Mouse (Mus musculus): ENCODE measurements around the gene Icam5. TPM values are rescaled to one million over a fixed set of nuclear protein-coding genes. Genes with fewer than 3 reads are reported as not detected.
"Not testable (repeated sequence)": the region's sequence is repeated elsewhere in the genome, so short reads cannot be mapped to it uniquely, and the experiment has no call there.

The Icam5 gene
- polyA plus RNA-seq, 1 experiment from 2014 or later, result 0.20 TPM

DNA sequence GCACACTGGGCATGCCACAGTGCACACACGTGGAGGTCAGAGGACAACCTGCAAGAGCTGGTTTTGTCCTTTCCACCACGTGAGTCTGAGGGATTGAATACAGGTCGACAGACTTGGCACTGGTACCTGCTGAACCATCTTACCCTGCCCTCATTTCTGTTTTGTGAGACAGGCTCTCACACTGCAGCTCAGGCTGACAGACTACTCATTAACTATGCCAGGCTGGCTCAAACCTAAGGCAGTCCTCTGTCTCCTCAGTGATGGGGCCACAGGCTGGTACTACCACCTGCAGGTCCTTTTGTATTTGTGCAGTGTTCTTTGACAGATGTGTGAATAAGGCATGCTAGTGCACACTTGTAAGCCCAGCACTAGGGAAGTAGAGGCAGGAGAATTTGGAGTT lies 36.8 kb upstream of the Icam5 start:
- Histone ChIP-seq H3K27me3 (ENCODE audit: control insufficient read depth, insufficient read depth, low read length) (no peaks in the 10 kb centered on the region), H3K4me1 (ENCODE audit: control insufficient read depth, insufficient read depth, low read length) (0 out of 2 replicates have a peak, but pooled peaks cover 6% of the 10 kb centered on the region), H3K4me2 (replicated peaks; ENCODE audit: low read depth, low read length) (no peak overlapping the region), H3K9me3 (ENCODE audit: control insufficient read depth, low read length) (no peaks in the 10 kb centered on the region), H3K27ac (ENCODE audit: low read depth, low read length) (no peak overlapping the region), H3K36me3 (ENCODE audit: control insufficient read depth, insufficient read depth, low read length) (no peaks in the 10 kb centered on the region), H3K4me3 (ENCODE audit: low read length) (no peak overlapping the region), H3K9ac (ENCODE audit: low read depth, low read length) (no peak overlapping the region)
- no peak for ATAC-seq (ENCODE audit: low FRiP score, low TSS enrichment)
- WGBS, result 66% methylated on average over 3 of the region's 3 CpGs

- no peaks in the 10 kb centered on the region for H3K27me3 ChIP-seq (ENCODE audit: control insufficient read depth, insufficient read depth, low read length)
- H3K36me3 ChIP-seq (ENCODE audit: control insufficient read depth, insufficient read depth, low read length), result no peaks in the 10 kb centered on the region
- H3K9ac ChIP-seq (ENCODE audit: low read depth, low read length), result no peak overlapping the region
- no peak overlapping the region for H3K27ac ChIP-seq (ENCODE audit: low read depth, low read length)
- ATAC-seq (ENCODE audit: low FRiP score, low TSS enrichment), result no peak
- no peaks in the 10 kb centered on the region for H3K9me3 ChIP-seq (ENCODE audit: control insufficient read depth, low read length)
- H3K4me3 ChIP-seq (ENCODE audit: low read length), result no peak overlapping the region
- 89% methylated on average over 8 of the region's 8 CpGs for WGBS
- H3K4me2 ChIP-seq (replicated peaks; ENCODE audit: low read depth, low read length), result no peak overlapping the region
- H3K4me1 ChIP-seq (ENCODE audit: control insufficient read depth, insufficient read depth, low read length), result no peaks in the 10 kb centered on the region
Observed at GRCm38 (mm10) chr9:20997065-20997464, 34.8 kb upstream of the Icam5 start.

DNA sequence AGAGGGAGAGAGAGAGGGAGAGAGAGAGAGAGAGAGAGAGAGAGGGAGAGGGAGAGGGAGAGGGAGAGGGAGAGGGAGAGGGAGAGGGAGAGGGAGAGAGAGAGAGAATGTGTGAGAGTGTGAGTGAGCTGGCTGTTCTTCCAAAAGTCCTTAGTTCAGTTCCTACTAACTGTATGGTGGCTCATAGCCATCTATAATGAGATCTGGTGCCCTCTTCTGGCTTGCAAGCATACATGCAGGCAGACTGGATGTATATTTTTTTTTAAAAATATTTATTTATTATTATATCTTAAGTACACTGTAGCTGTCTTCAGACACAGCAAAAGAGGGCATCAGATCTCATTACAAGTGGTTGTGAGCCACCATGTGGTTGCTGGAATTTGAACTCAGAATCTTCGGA lies 33.5 kb upstream of the Icam5 start:
- not testable (repeated sequence) for H3K27me3 ChIP-seq (ENCODE audit: control insufficient read depth, insufficient read depth, low read length); H3K4me2 ChIP-seq (replicated peaks; ENCODE audit: low read depth, low read length); H3K4me3 ChIP-seq (ENCODE audit: low read length); H3K27ac ChIP-seq (ENCODE audit: low read depth, low read length); H3K9me3 ChIP-seq (ENCODE audit: control insufficient read depth, low read length); H3K9ac ChIP-seq (ENCODE audit: low read depth, low read length); ATAC-seq (ENCODE audit: low FRiP score, low TSS enrichment); H3K36me3 ChIP-seq (ENCODE audit: control insufficient read depth, insufficient read depth, low read length); H3K4me1 ChIP-seq (ENCODE audit: control insufficient read depth, insufficient read depth, low read length)
- WGBS, result 71% methylated on average over 1 of the region's 1 CpGs

DNA sequence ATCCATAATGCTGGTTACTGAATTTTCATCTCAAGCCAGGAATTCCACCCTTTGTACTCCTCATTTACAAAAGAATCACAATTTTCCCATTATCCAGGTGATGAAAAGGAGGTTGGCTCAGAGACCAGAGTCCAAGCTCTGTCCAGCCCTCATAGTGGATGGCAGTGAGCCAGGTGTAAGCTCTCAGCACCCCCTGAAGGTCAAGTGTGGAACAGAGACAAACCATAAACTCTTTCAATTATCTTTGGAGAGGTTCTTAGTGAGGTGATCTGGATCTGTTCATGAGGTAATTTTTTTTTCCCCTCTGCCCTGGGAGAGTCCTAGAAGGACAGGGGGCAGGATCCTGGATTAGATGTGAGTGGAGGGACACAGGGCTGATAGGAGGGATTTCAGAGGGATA lies 31.1 kb upstream of the Icam5 start:
- Histone ChIP-seq H3K4me3 (ENCODE audit: low read length) (no peak overlapping the region), H3K27ac (ENCODE audit: low read depth, low read length) (no peak overlapping the region), H3K9ac (ENCODE audit: low read depth, low read length) (no peak overlapping the region), H3K27me3 (ENCODE audit: control insufficient read depth, insufficient read depth, low read length) (no peaks in the 10 kb centered on the region), H3K4me1 (ENCODE audit: control insufficient read depth, insufficient read depth, low read length) (no peaks in the 10 kb centered on the region), H3K9me3 (ENCODE audit: control insufficient read depth, low read length) (no peaks in the 10 kb centered on the region), H3K36me3 (ENCODE audit: control insufficient read depth, insufficient read depth, low read length) (peaks cover 8% of the 10 kb centered on the region; the same call in 1 of the 2 replicates), H3K4me2 (replicated peaks; ENCODE audit: low read depth, low read length) (no peak overlapping the region)
- no peak for ATAC-seq (ENCODE audit: low FRiP score, low TSS enrichment)

GRCm38 (mm10) chr9:21001651-21002200 lies 30.1 kb upstream of the Icam5 start:
- Histone ChIP-seq H3K27ac (ENCODE audit: low read depth, low read length) (no peak overlapping the region), H3K4me1 (ENCODE audit: control insufficient read depth, insufficient read depth, low read length) (no peaks in the 10 kb centered on the region), H3K36me3 (ENCODE audit: control insufficient read depth, insufficient read depth, low read length) (peaks cover 16% of the 10 kb centered on the region; the same call in 1 of the 2 replicates), H3K27me3 (ENCODE audit: control insufficient read depth, insufficient read depth, low read length) (no peaks in the 10 kb centered on the region), H3K4me3 (ENCODE audit: low read length) (no peak overlapping the region), H3K4me2 (replicated peaks; ENCODE audit: low read depth, low read length) (no peak overlapping the region; the same call in 1 of the 2 replicates), H3K9me3 (ENCODE audit: control insufficient read depth, low read length) (no peaks in the 10 kb centered on the region), H3K9ac (ENCODE audit: low read depth, low read length) (no peak overlapping the region)
- no peak for ATAC-seq (ENCODE audit: low FRiP score, low TSS enrichment)
- WGBS, result 53% methylated on average over 6 of the region's 6 CpGs

GRCm38 (mm10) chr9:21002270-21002626 lies 29.6 kb upstream of the Icam5 start:
- Histone ChIP-seq H3K9me3 (ENCODE audit: control insufficient read depth, low read length) (no peaks in the 10 kb centered on the region), H3K9ac (ENCODE audit: low read depth, low read length) (peak overlapping the region; percentile 80), H3K27me3 (ENCODE audit: control insufficient read depth, insufficient read depth, low read length) (no peaks in the 10 kb centered on the region), H3K27ac (ENCODE audit: low read depth, low read length) (peak overlapping the region; percentile 56; the same call in 1 of the 2 replicates), H3K4me2 (replicated peaks; ENCODE audit: low read depth, low read length) (peak overlapping the region; percentile 84), H3K4me3 (ENCODE audit: low read length) (peak overlapping the region; percentile 86), H3K4me1 (ENCODE audit: control insufficient read depth, insufficient read depth, low read length) (no peaks in the 10 kb centered on the region), H3K36me3 (ENCODE audit: control insufficient read depth, insufficient read depth, low read length) (peaks cover 19% of the 10 kb centered on the region)
- ATAC-seq (ENCODE audit: low FRiP score, low TSS enrichment), result peak; percentile 24; the same call in 1 of the 2 replicates
- 12% methylated on average over 7 of the region's 7 CpGs for WGBS

- Histone ChIP-seq H3K9ac (ENCODE audit: low read depth, low read length) (peak within 1 kb of the TSS; percentile 80), H3K9me3 (ENCODE audit: control insufficient read depth, low read length) (no peaks in the 10 kb centered on the region), H3K27me3 (ENCODE audit: control insufficient read depth, insufficient read depth, low read length) (no peaks in the 10 kb centered on the region), H3K36me3 (ENCODE audit: control insufficient read depth, insufficient read depth, low read length) (peaks cover 26% of the 10 kb centered on the region), H3K4me3 (ENCODE audit: low read length) (peak within 1 kb of the TSS; percentile 86), H3K4me1 (ENCODE audit: control insufficient read depth, insufficient read depth, low read length) (no peaks in the 10 kb centered on the region), H3K4me2 (replicated peaks; ENCODE audit: low read depth, low read length) (peak within 1 kb of the TSS; percentile 84), H3K27ac (ENCODE audit: low read depth, low read length) (peak within 1 kb of the TSS; percentile 56; the same call in 1 of the 2 replicates)
- ATAC-seq (ENCODE audit: low FRiP score, low TSS enrichment), result peak; percentile 86
- under 1% methylated on average over 72 of the region's 72 CpGs for WGBS
Observed at GRCm38 (mm10) chr9:21002627-21003551, 29.0 kb upstream of the Icam5 start, which contains the start of gene Mrpl4. Mrpl4 (plus strand) TSS chr9:21002738.

- no peak for ATAC-seq (ENCODE audit: low FRiP score, low TSS enrichment)
- Histone ChIP-seq H3K27ac (ENCODE audit: low read depth, low read length) (no peak overlapping the region), H3K27me3 (ENCODE audit: control insufficient read depth, insufficient read depth, low read length) (no peaks in the 10 kb centered on the region), H3K9me3 (ENCODE audit: control insufficient read depth, low read length) (no peaks in the 10 kb centered on the region), H3K4me2 (replicated peaks; ENCODE audit: low read depth, low read length) (no peak overlapping the region), H3K4me1 (ENCODE audit: control insufficient read depth, insufficient read depth, low read length) (no peaks in the 10 kb centered on the region), H3K9ac (ENCODE audit: low read depth, low read length) (no peak overlapping the region), H3K36me3 (ENCODE audit: control insufficient read depth, insufficient read depth, low read length) (peaks cover 37% of the 10 kb centered on the region), H3K4me3 (ENCODE audit: low read length) (no peak overlapping the region)
- 92% methylated on average over 10 of the region's 10 CpGs for WGBS
Observed at GRCm38 (mm10) chr9:21007313-21007952, 24.4 kb upstream of the Icam5 start.

DNA sequence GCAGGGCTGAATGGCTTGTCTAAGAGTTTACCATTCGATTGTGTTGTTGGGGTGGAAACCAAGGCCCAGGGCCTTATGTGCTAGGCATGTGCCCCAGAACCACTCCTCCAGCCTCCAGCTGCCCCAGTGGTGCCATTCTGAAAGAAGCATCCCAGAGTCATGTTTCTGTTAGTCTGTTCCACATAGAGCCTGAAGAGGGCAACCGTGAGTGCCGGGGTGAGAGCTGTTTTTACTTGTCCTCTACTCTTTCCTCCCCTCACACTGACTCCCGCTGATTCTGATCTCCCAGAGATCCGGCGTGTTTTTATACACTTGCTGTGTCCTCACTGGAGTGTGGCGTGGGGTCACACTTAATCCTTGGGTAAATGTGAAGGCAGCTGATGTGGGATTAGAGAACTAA lies 23.9 kb upstream of the Icam5 start:
- WGBS, result 81% methylated on average over 7 of the region's 7 CpGs
- Histone ChIP-seq H3K4me2 (replicated peaks; ENCODE audit: low read depth, low read length) (no peak overlapping the region), H3K9ac (ENCODE audit: low read depth, low read length) (no peak overlapping the region), H3K27ac (ENCODE audit: low read depth, low read length) (no peak overlapping the region), H3K27me3 (ENCODE audit: control insufficient read depth, insufficient read depth, low read length) (no peaks in the 10 kb centered on the region), H3K4me3 (ENCODE audit: low read length) (no peak overlapping the region), H3K36me3 (ENCODE audit: control insufficient read depth, insufficient read depth, low read length) (peaks cover 37% of the 10 kb centered on the region), H3K9me3 (ENCODE audit: control insufficient read depth, low read length) (no peaks in the 10 kb centered on the region), H3K4me1 (ENCODE audit: control insufficient read depth, insufficient read depth, low read length) (no peaks in the 10 kb centered on the region)
- no peak for ATAC-seq (ENCODE audit: low FRiP score, low TSS enrichment)
